Mouse (Mus musculus) CH12.LX (cell line): ENCODE results near the gene Apold1. TPM values are rescaled to one million over a fixed set of nuclear protein-coding genes. Genes with fewer than 3 reads are reported as not detected.

Experiments
- DNase-seq: peaks from one replicate; pipeline ENCODE4 v3.0.0-alpha.2; 2013; ENCODE audit errors: extremely low read depth
- H3K27ac ChIP-seq: 2 replicates; pipeline ENCODE4 v1.5.1; 2012; ENCODE audit warnings: low read depth, mild to moderate bottlenecking, control low read depth, moderate library complexity; ENCODE audit not compliant: insufficient read depth
- H3K27me3 ChIP-seq: replicated peaks from 2 replicates; pipeline ENCODE3; 2012; ENCODE audit warnings: inconsistent platforms
- H3K36me3 ChIP-seq, 2 experiments: replicated peaks in 1 of 2; 2 replicates each; pipeline versions ENCODE3 to v1.6.1; 2012; ENCODE audit warnings: inconsistent platforms in 1 of 2, low read length in 1 of 2, mild to moderate bottlenecking in 1 of 2, mixed read lengths in 1 of 2, moderate library complexity in 1 of 2; ENCODE audit not compliant: control insufficient read depth in 1 of 2, insufficient read depth in 1 of 2
- H3K4me1 ChIP-seq, 2 experiments: 2 replicates each; pipeline ENCODE4 v1.6.1; 2012; ENCODE audit warnings: inconsistent platforms in 1 of 2, moderate library complexity in 1 of 2; ENCODE audit not compliant: insufficient read depth in 2 of 2, control insufficient read depth in 1 of 2
- H3K4me2 ChIP-seq: 2 replicates; pipeline ENCODE4 v1.6.1; 2012; ENCODE audit warnings: low read depth, mild to moderate bottlenecking, control low read depth; ENCODE audit not compliant: poor library complexity, insufficient read depth, severe bottlenecking
- H3K4me3 ChIP-seq, 3 experiments: fragments of 150-350 bp in 1 of 3; sonication (generic) in 1 of 3; replicated peaks in 1 of 3; 2 replicates each; pipeline versions ENCODE3 to v1.5.1; 2011 to 2012; ENCODE audit warnings: low read depth in 2 of 3, low read length in 2 of 3, mild to moderate bottlenecking in 2 of 3, moderate library complexity in 2 of 3, control low read depth in 1 of 3, improper control_type of control experiment in 1 of 3, inconsistent platforms in 1 of 3, mixed read lengths in 1 of 3; ENCODE audit not compliant: poor library complexity in 1 of 3
- H3K79me2 ChIP-seq: replicated peaks from 2 replicates; pipeline ENCODE4 v1.6.1; 2012; ENCODE audit warnings: mild to moderate bottlenecking, moderate library complexity; ENCODE audit not compliant: control insufficient read depth, poor library complexity, insufficient read depth, severe bottlenecking; ENCODE audit errors: extremely low read depth
- H3K9ac ChIP-seq: 2 replicates; pipeline ENCODE4 v1.6.1; 2012; ENCODE audit warnings: low read depth, mild to moderate bottlenecking, control low read depth, moderate library complexity; ENCODE audit not compliant: insufficient read depth
- H3K9me3 ChIP-seq: replicated peaks from 2 replicates; pipeline ENCODE3; 2012; ENCODE audit warnings: low read length, inconsistent platforms, mixed read lengths
- BHLHE40 ChIP-seq: IDR thresholded peaks from 2 replicates; pipeline ENCODE4 v1.6.1; 2011; ENCODE audit warnings: mild to moderate bottlenecking, low read depth, low read length, improper control_type of control experiment
- CHD1 ChIP-seq: IDR thresholded peaks from 2 replicates; pipeline ENCODE4 v1.6.1; 2012; ENCODE audit warnings: low read depth, low read length, improper control_type of control experiment, inconsistent platforms
- CHD2 ChIP-seq: IDR thresholded peaks from 2 replicates; pipeline ENCODE4 v1.6.1; 2011; ENCODE audit warnings: low read length, improper control_type of control experiment
- CTCF ChIP-seq, 2 experiments: IDR thresholded peaks in 1 of 2; conservative IDR thresholded peaks in 1 of 2; 2 replicates each; pipeline ENCODE4 v1.5.1; 2011 to 2012; ENCODE audit warnings: low read depth in 2 of 2, low read length in 2 of 2, improper control_type of control experiment in 1 of 2, inconsistent platforms in 1 of 2, mild to moderate bottlenecking in 1 of 2, moderate library complexity in 1 of 2
- ELF1 ChIP-seq: IDR thresholded peaks from 2 replicates; pipeline ENCODE4 v1.6.1; 2014; ENCODE audit warnings: low read depth, mild to moderate bottlenecking, inconsistent platforms, low read length, improper control_type of control experiment
- EP300 ChIP-seq: IDR thresholded peaks from 2 replicates; pipeline ENCODE4 v1.6.1; 2011; ENCODE audit warnings: low read length, improper control_type of control experiment
- ETS1 ChIP-seq: conservative IDR thresholded peaks from 2 replicates; pipeline ENCODE4 v1.6.1; 2012; ENCODE audit warnings: low read depth, mild to moderate bottlenecking, inconsistent platforms, low read length, improper control_type of control experiment, moderate library complexity
- JUN ChIP-seq: IDR thresholded peaks from 2 replicates; pipeline ENCODE4 v1.6.1; 2011; ENCODE audit warnings: low read depth, mild to moderate bottlenecking, low read length, improper control_type of control experiment, moderate library complexity; ENCODE audit not compliant: insufficient read depth
- JUND ChIP-seq: conservative IDR thresholded peaks from 2 replicates; pipeline ENCODE4 v1.6.1; 2011; ENCODE audit warnings: low read depth, low read length, improper control_type of control experiment
- KAT2A ChIP-seq: IDR thresholded peaks from 2 replicates; pipeline ENCODE4 v1.6.1; 2012; ENCODE audit warnings: low read length, improper control_type of control experiment, inconsistent platforms; ENCODE audit not compliant: insufficient replicate concordance
- MAFK ChIP-seq: IDR thresholded peaks from 2 replicates; pipeline ENCODE4 v1.6.1; 2011; ENCODE audit warnings: low read length, improper control_type of control experiment; ENCODE audit not compliant: insufficient replicate concordance
- MAZ ChIP-seq: IDR thresholded peaks from 2 replicates; pipeline ENCODE4 v1.6.1; 2012; ENCODE audit warnings: low read depth, mild to moderate bottlenecking, inconsistent platforms, low read length, improper control_type of control experiment, moderate library complexity
- MEF2A ChIP-seq: IDR thresholded peaks from 2 replicates; pipeline ENCODE4 v1.6.1; 2014; ENCODE audit warnings: low read depth, mild to moderate bottlenecking, inconsistent platforms, low read length, improper control_type of control experiment, borderline replicate concordance
- NRF1 ChIP-seq: IDR thresholded peaks from 2 replicates; pipeline ENCODE4 v1.6.1; 2014; ENCODE audit warnings: low read depth, mild to moderate bottlenecking, inconsistent platforms, low read length, improper control_type of control experiment, moderate library complexity
- POLR2A ChIP-seq: IDR thresholded peaks from 2 replicates; pipeline ENCODE4 v1.6.1; 2011; ENCODE audit warnings: low read depth, mild to moderate bottlenecking, improper control_type of control experiment, low read length
- POLR2AphosphoS2 ChIP-seq: IDR thresholded peaks from 2 replicates; pipeline ENCODE4 v1.6.1; 2011; ENCODE audit warnings: low read depth, low read length, improper control_type of control experiment
- RAD21 ChIP-seq: IDR thresholded peaks from 2 replicates; pipeline ENCODE4 v1.6.1; 2011; ENCODE audit warnings: low read depth, mild to moderate bottlenecking, low read length, improper control_type of control experiment, moderate library complexity
- RCOR1 ChIP-seq: conservative IDR thresholded peaks from 2 replicates; pipeline ENCODE4 v1.6.1; 2012; ENCODE audit warnings: low read depth, mild to moderate bottlenecking, inconsistent platforms, low read length, improper control_type of control experiment
- SIN3A ChIP-seq: IDR thresholded peaks from 2 replicates; pipeline ENCODE4 v1.6.1; 2012; ENCODE audit warnings: low read length, improper control_type of control experiment, inconsistent platforms
- SMC3 ChIP-seq: IDR thresholded peaks from 2 replicates; pipeline ENCODE4 v1.6.1; 2011; ENCODE audit warnings: low read depth, low read length, improper control_type of control experiment
- TBP ChIP-seq: conservative IDR thresholded peaks from 2 replicates; pipeline ENCODE4 v1.6.1; 2011; ENCODE audit warnings: low read depth, low read length, improper control_type of control experiment
- TCF12 ChIP-seq: IDR thresholded peaks from 2 replicates; pipeline ENCODE4 v1.6.1; 2014; ENCODE audit warnings: low read depth, mild to moderate bottlenecking, inconsistent platforms, low read length, improper control_type of control experiment
- UBTF ChIP-seq: IDR thresholded peaks from 2 replicates; pipeline ENCODE4 v1.6.1; 2012; ENCODE audit warnings: low read depth, mild to moderate bottlenecking, inconsistent platforms, low read length, improper control_type of control experiment, moderate library complexity
- ZNF384 ChIP-seq: IDR thresholded peaks from 2 replicates; pipeline ENCODE4 v1.6.1; 2012; ENCODE audit warnings: low read depth, low read length, improper control_type of control experiment, inconsistent platforms
- dilution Hi-C: fragments of 300-500 bp; cut with MboI; formaldehyde crosslinking; loops from 2 replicates; pipeline ENCODE4 v1.14.3; 2020; ENCODE audit warnings: low sequenced_read_pairs; ENCODE audit not compliant: extremely low pct_unique_long_range_greater_than_20kb, extremely low pct_ligation_motif_present
- in situ Hi-C: fragments of 300-500 bp; cut with MboI; formaldehyde crosslinking; loops from 3 replicates; pipeline ENCODE4 v1.14.3; 2019; ENCODE audit warnings: low sequenced_read_pairs, low pct_ligation_motif_present, low pct_unique_long_range_greater_than_20kb, mixed read lengths
- polyA plus RNA-seq: library from polyadenylated mRNA; unstranded; fragments of >175 nt; gene quantifications from 2 replicates; pipeline ENCODE4 v1.2.1, GENCODE M21; 2012; ENCODE audit warnings: low read depth; ENCODE audit not compliant: insufficient read length
- total RNA-seq, 2 experiments: library from RNA; depleted of rRNA; stranded (reverse); fragments of 300-350 nt in 1 of 2; fragments of >200 nt in 1 of 2; gene quantifications; 2 replicates each; pipeline ENCODE4 v1.2.3; 2012 to 2014

The Apold1 gene
- total and polyA plus RNA-seq, 3 experiments = 1.0 to 3.1 (median 2.7) TPM

GRCm38 (mm10) chr6:134976628-134977027, 4.9 kb upstream of the Apold1 start:
- in situ Hi-C loops = loop anchor here (25.0 kb wide), 1 partner anchor 339 kb away; the partner anchor contains the start of genes Borcs5 and Mansc1

GRCm38 (mm10) chr6:134983529-134984370, 2.2 kb downstream of the Apold1 start:
- TF ChIP-seq POLR2A = peak; percentile 59; the same call in 1 of the 2 replicates
- peak; percentile 93 for TF ChIP-seq NRF1
- peak; percentile 34; the same call in 1 of the 2 replicates for TF ChIP-seq ELF1
- TF ChIP-seq RAD21 = peak; percentile 26
- peak; percentile 61 for TF ChIP-seq SMC3
- TF ChIP-seq CTCF (conservative IDR thresholded peaks at IDR 0.05 in 1 of 2, IDR thresholded peaks at IDR 0.05 in 1 of 2; ENCODE audit: low read depth in 2 of 2, low read length in 2 of 2) = peak in 1 of 2 experiments; percentile 77; a peak in 2 of 4 replicates
- TF ChIP-seq ETS1 = no peak
- no peak for TF ChIP-seq JUND
- no peak for TF ChIP-seq CHD1
- no peak for TF ChIP-seq UBTF
- no peak for TF ChIP-seq JUN
- TF ChIP-seq KAT2A = no peak
- peak; percentile 56; the same call in 1 of the 2 replicates for TF ChIP-seq TCF12
- no peak for TF ChIP-seq MEF2A
- TF ChIP-seq, all 38 proteins: peak for 7
- no peak overlapping the region for H3K27ac ChIP-seq
- in situ Hi-C loops = loop anchor here (25.0 kb wide), 1 partner anchor 346 kb away; the partner anchor contains the start of genes Borcs5 and Mansc1

More at GRCm38 (mm10) chr6:134976628-134977027, 4.9 kb upstream of the Apold1 start:
- dilution Hi-C loops = no loop called here
- peaks cover under 1 to 15% of the 10 kb centered on the region in 2 experiments; a peak in 3 of 4 replicates for H3K4me1 ChIP-seq
- peaks cover 2% of the 10 kb centered on the region for H3K27me3 ChIP-seq
- H3K79me2 ChIP-seq = no peaks in the 10 kb centered on the region
- H3K4me2 ChIP-seq = no peak overlapping the region
- H3K36me3 ChIP-seq = no peaks in the 10 kb centered on the region
- TF ChIP-seq JUN (no peak), UBTF (no peak), CHD2 (no peak), BHLHE40 (no peak), MAFK (no peak), SIN3A (no peak), ZNF384 (no peak), KAT2A (no peak), NRF1 (no peak), JUND (no peak), EP300 (no peak), CTCF (conservative IDR thresholded peaks at IDR 0.05 in 1 of 2, IDR thresholded peaks at IDR 0.05 in 1 of 2; ENCODE audit: low read depth in 2 of 2, low read length in 2 of 2) (no peak), TBP (no peak), MAZ (no peak), MEF2A (no peak), POLR2AphosphoS2 (no peak), SMC3 (no peak), RCOR1 (no peak)
- no peak for DNase-seq
- no peak overlapping the region for H3K4me3 ChIP-seq
- H3K9ac ChIP-seq = no peak overlapping the region
- no peaks in the 10 kb centered on the region for H3K9me3 ChIP-seq
- no peak overlapping the region for H3K27ac ChIP-seq

More at GRCm38 (mm10) chr6:134983529-134984370, 2.2 kb downstream of the Apold1 start:
- H3K9ac ChIP-seq = peak overlapping the region; percentile 15; the same call in 1 of the 2 replicates
- no peaks in the 10 kb centered on the region for H3K36me3 ChIP-seq
- H3K4me3 ChIP-seq = peak overlapping the region; percentile 47 to 66 (median 57)
- peak overlapping the region; percentile 73 for H3K4me2 ChIP-seq
- H3K4me1 ChIP-seq = peaks cover 5 to 39% of the 10 kb centered on the region in 2 experiments; a peak in 3 of 4 replicates
- DNase-seq = peak; percentile 60
- H3K79me2 ChIP-seq = no peaks in the 10 kb centered on the region
- H3K27me3 ChIP-seq = peaks cover 11% of the 10 kb centered on the region
- dilution Hi-C loops = no loop called here
- H3K9me3 ChIP-seq = no peaks in the 10 kb centered on the region
